In the genomic region with DNA sequence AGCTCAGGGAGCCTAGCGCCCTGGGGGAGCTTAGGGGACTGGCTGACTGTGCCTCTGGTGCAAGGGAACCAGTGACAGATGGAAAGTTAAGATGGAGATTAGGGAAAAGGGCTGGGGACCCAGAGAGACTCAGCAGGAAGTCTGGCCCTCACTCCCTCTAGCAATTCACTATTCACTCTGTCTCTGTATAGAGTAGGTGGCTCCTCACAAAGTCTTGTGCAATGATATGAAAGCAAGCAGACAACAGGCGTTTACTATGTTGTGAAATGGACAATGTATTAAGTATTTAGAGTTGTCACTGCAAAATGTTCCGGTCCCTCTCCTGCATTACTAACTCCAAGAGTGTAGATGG, we compare ENCODE assay signal across 8 mouse cellular contexts. TPM values are rescaled to one million over a fixed set of nuclear protein-coding genes. Genes with fewer than 3 reads are reported as not detected.
DNase-seq lines count a peak whose midpoint lies in the region; ATAC-seq and TF ChIP-seq lines count a peak whose summit lies in the region.

No protein-coding gene starts in this region.

- peak overlapping the region; percentile 43 for H3K27ac ChIP-seq in cerebellum, adult 2 months (ENCODE audit: insufficient read depth, low read length)
- H3K27ac ChIP-seq in neural tube, embryonic 11.5 days (ENCODE audit: low read depth, low read length): no peak overlapping the region
- no peak overlapping the region for H3K27ac ChIP-seq in liver, embryonic 11.5 days (ENCODE audit: low read depth, low read length)
- H3K27ac ChIP-seq in stomach, embryonic 14.5 days (ENCODE audit: low read length): peak overlapping the region; percentile 74

- peak; percentile 62; the same call in 1 of the 2 replicates for ATAC-seq in neural tube, embryonic 11.5 days (ENCODE audit: insufficient read depth, low FRiP score, low TSS enrichment)
- ATAC-seq in liver, embryonic 11.5 days (replicated peaks; ENCODE audit: low FRiP score): no peak
- no peak; the same call in 1 of the 2 replicates for ATAC-seq in stomach, embryonic 14.5 days (ENCODE audit: insufficient number of reproducible peaks, insufficient read depth, low FRiP score, low read depth)

- no peaks in the 10 kb centered on the region for H3K9me3 ChIP-seq in neural tube, embryonic 11.5 days (ENCODE audit: control insufficient read depth, low read length)
- H3K9me3 ChIP-seq in liver, embryonic 11.5 days (ENCODE audit: control insufficient read depth, low read length): no peaks in the 10 kb centered on the region
- no peaks in the 10 kb centered on the region for H3K9me3 ChIP-seq in stomach, embryonic 14.5 days (ENCODE audit: control insufficient read depth, low read depth, low read length)

- peak overlapping the region; percentile 66 for H3K4me2 ChIP-seq in neural tube, embryonic 11.5 days (ENCODE audit: low read depth)
- H3K4me2 ChIP-seq in liver, embryonic 11.5 days: peak overlapping the region; percentile 73
- peak overlapping the region; percentile 68 for H3K4me2 ChIP-seq in stomach, embryonic 14.5 days (replicated peaks; ENCODE audit: low read depth, low read length)

- TF ChIP-seq CTCF in cerebellum, adult 2 months (IDR thresholded peaks at IDR 0.05; ENCODE audit: borderline replicate concordance, insufficient read depth, low read depth, low read length): no peak

- WGBS in cerebellum, adult 2 months: 18% methylated on average over 3 of the region's 3 CpGs
- WGBS in neural tube, embryonic 11.5 days: 45% methylated on average over 3 of the region's 3 CpGs
- 46% methylated on average over 3 of the region's 3 CpGs for WGBS in liver, embryonic 11.5 days
- WGBS in stomach, embryonic 14.5 days: 51% methylated on average over 3 of the region's 3 CpGs

- no peak for TF ChIP-seq POLR2A in cerebellum, adult 2 months (IDR thresholded peaks at IDR 0.05; ENCODE audit: borderline replicate concordance, insufficient read depth, low read length)

- H3K4me1 ChIP-seq in cerebellum, adult 2 months (ENCODE audit: control insufficient read depth, insufficient read depth, low read length): peaks cover 20% of the 10 kb centered on the region; the same call in 1 of the 2 replicates
- no peaks in the 10 kb centered on the region for H3K4me1 ChIP-seq in neural tube, embryonic 11.5 days (ENCODE audit: control insufficient read depth, insufficient read depth, low read length)
- peaks cover 2% of the 10 kb centered on the region; the same call in 1 of the 2 replicates for H3K4me1 ChIP-seq in liver, embryonic 11.5 days (replicated peaks; ENCODE audit: control insufficient read depth, insufficient read depth, low read length)
- H3K4me1 ChIP-seq in stomach, embryonic 14.5 days (ENCODE audit: control insufficient read depth, insufficient read depth, low read length): no peaks in the 10 kb centered on the region

- no peaks in the 10 kb centered on the region for H3K36me3 ChIP-seq in neural tube, embryonic 11.5 days (ENCODE audit: control insufficient read depth, insufficient read depth, low read length)
- no peaks in the 10 kb centered on the region for H3K36me3 ChIP-seq in liver, embryonic 11.5 days (ENCODE audit: control insufficient read depth, insufficient read depth, low read length)
- H3K36me3 ChIP-seq in stomach, embryonic 14.5 days (ENCODE audit: control insufficient read depth, insufficient read depth, low read length): no peaks in the 10 kb centered on the region

- H3K9ac ChIP-seq in neural tube, embryonic 11.5 days (ENCODE audit: low read length): peak overlapping the region; percentile 37
- H3K9ac ChIP-seq in liver, embryonic 11.5 days (ENCODE audit: low read depth, low read length): no peak overlapping the region
- H3K9ac ChIP-seq in stomach, embryonic 14.5 days (replicated peaks; ENCODE audit: low read depth, low read length): peak overlapping the region; percentile 45; the same call in 1 of the 2 replicates

- DNase-seq in cerebellum, adult 2 months: no peak
- no peak for DNase-seq in cerebellum, adult 8-10 months
- DNase-seq in neural tube, embryonic 11.5 days (ENCODE audit: low spot score): no peak
- DNase-seq in neural tube, embryonic 10.5 days (ENCODE audit: extremely low spot score, low spot score): no peak
- no peak for DNase-seq in liver, embryonic 11.5 days (ENCODE audit: low spot score)
- no peak for DNase-seq in layer of hippocampus, adult 9-11 months
- DNase-seq in frontal cortex, postnatal 10 days (ENCODE audit: low spot score in 2 of 2): no peak

- no peaks in the 10 kb centered on the region for H3K27me3 ChIP-seq in cerebellum, adult 2 months (ENCODE audit: control insufficient read depth, insufficient read depth, low read length)
- H3K27me3 ChIP-seq in neural tube, embryonic 11.5 days (ENCODE audit: control insufficient read depth, insufficient read depth, low read length): no peaks in the 10 kb centered on the region
- H3K27me3 ChIP-seq in liver, embryonic 11.5 days (replicated peaks; ENCODE audit: control insufficient read depth, insufficient read depth, low read length): no peaks in the 10 kb centered on the region
- H3K27me3 ChIP-seq in stomach, embryonic 14.5 days (ENCODE audit: control insufficient read depth, insufficient read depth, low read length): no peaks in the 10 kb centered on the region

- peak overlapping the region; percentile 57 for H3K4me3 ChIP-seq in cerebellum, adult 2 months (replicated peaks; ENCODE audit: insufficient read depth, low read depth, low read length)
- H3K4me3 ChIP-seq in neural tube, embryonic 11.5 days (ENCODE audit: low read depth, low read length): peak overlapping the region; percentile 32
- peak overlapping the region; percentile 42 for H3K4me3 ChIP-seq in liver, embryonic 11.5 days (ENCODE audit: low read depth, low read length)
- H3K4me3 ChIP-seq in stomach, embryonic 14.5 days (ENCODE audit: low read depth, low read length): peak overlapping the region; percentile 46

RNA-seq across cellular contexts. Expression of a gene that starts 0.4 kb away (rescaled TPM):
- 1.8 and 2.5 TPM in 2 replicates for polyA plus RNA-seq in cerebellum, adult 2 months (2012; rRNA removed)
- polyA plus RNA-seq in neural tube, embryonic 11.5 days (2014; fragmentation: Nextera tagmentation; extraction: Ambion mirVana): 0.23 and 0.25 TPM in 2 replicates
- polyA plus RNA-seq in liver, embryonic 11.5 days (2014; fragmentation: Nextera tagmentation; extraction: Ambion mirVana): 0.03 and 0.06 TPM in 2 replicates
- polyA plus RNA-seq in stomach, embryonic 14.5 days (2014; fragmentation: Nextera tagmentation; extraction: Ambion mirVana): 5.2 and 5.3 TPM in 2 replicates

Comparison
In these comparisons a context has a peak if more than half of its experiments do, and no peak if none do; other contexts are left out.
1. H3K27ac ChIP-seq: peak in cerebellum, adult 2 months (single experiment) and stomach, embryonic 14.5 days (single experiment); none in neural tube, embryonic 11.5 days (single experiment) and liver, embryonic 11.5 days (single experiment).
2. Peak in every context shown above with its lines, with median percentiles within 50 percentile points of each other: H3K4me3 ChIP-seq and H3K4me2 ChIP-seq.